Mouse (Mus musculus): ENCODE measurements around the gene Gm26661.

DNA sequence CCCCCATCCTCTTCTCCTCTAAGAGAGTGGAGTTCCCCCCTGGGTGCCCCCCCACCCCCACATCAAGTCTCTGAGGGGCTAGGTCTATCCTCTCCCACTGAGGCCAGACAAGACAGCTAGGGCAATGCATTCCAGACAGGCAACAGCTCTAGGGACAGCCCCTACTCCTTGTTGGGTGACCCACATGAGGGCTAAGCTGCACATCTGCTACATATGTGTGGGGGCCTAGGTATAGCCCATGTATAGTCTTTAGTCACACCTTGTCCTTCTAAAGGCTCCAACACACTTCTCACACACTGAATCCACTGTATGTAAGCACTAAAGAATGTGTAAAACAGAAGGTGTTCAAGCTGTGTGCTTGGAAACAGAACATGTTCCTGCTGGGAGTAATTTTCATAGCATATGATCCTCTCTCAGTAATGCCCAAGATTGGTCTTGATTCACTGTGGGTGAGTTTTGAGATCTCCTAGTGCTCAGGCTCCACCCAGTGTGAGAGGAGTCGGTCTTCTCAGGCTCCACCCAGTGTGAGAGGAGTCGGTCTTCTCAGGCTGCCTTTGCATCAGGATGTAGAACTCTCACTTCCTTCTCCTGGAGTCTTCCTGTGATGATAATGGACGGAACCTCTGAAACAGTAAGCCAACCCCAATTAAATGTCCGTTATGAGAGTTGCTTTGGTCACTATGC is 12.6 kb downstream of the Gm26661 start:
- TF ChIP-seq POLR2A (IDR thresholded peaks at IDR 0.05; ENCODE audit: control insufficient read depth in 1 of 2, insufficient read depth in 1 of 2, low read depth in 1 of 2, low read length in 2 of 2, poor library complexity in 1 of 2) (no peak), CTCF (IDR thresholded peaks at IDR 0.05 in 2 of 3, conservative IDR thresholded peaks at IDR 0.05 in 1 of 3; ENCODE audit: control insufficient read depth in 1 of 3, insufficient read depth in 1 of 3, low read depth in 2 of 3, low read length in 3 of 3, poor library complexity in 1 of 3, severe bottlenecking in 1 of 3) (no peak), KAT2A (conservative IDR thresholded peaks at IDR 0.05; ENCODE audit: low read depth, low read length) (no peak), USF2 (IDR thresholded peaks at IDR 0.05; ENCODE audit: borderline replicate concordance in 1 of 2, insufficient read depth in 1 of 2, low read depth in 1 of 2, low read length in 2 of 2) (no peak), E2F4 (IDR thresholded peaks at IDR 0.05; ENCODE audit: borderline replicate concordance, low read depth, low read length) (no peak), HCFC1 (IDR thresholded peaks at IDR 0.05; ENCODE audit: low read depth, low read length) (no peak)
